Mouse (Mus musculus): ENCODE data around the gene Ppp3r2. TPM values are rescaled to one million over a fixed set of nuclear protein-coding genes. Genes with fewer than 3 reads are reported as not detected.
A peak's percentile ranks its signal among the peaks of the same experiment; 100 is the strongest.

The Ppp3r2 gene
- total RNA-seq, 2 experiments from 2014 or later, result 0.54 to 0.77 TPM

GRCm38 (mm10) chr4:49639913-49640312 is 41.9 kb downstream of the Ppp3r2 start:
- intact Hi-C loops (cut with DNase I), result no loop called here
- DNase-seq (ENCODE audit: extremely low spot score in 1 of 2, low spot score in 2 of 2), result no peak
- Histone ChIP-seq H3K4me3 (no peak overlapping the region), H3K27ac (no peak overlapping the region)
- no peak; the same call in 1 of the 2 replicates for TF ChIP-seq CTCF (IDR thresholded peaks at IDR 0.05)

GRCm38 (mm10) chr4:49637821-49638220 is 44.0 kb downstream of the Ppp3r2 start:
- TF ChIP-seq CTCF (IDR thresholded peaks at IDR 0.05), result no peak

GRCm38 (mm10) chr4:49632139-49632481 is 49.7 kb downstream of the Ppp3r2 start:
- peak overlapping the region; percentile 73 for H3K27ac ChIP-seq
- DNase-seq (ENCODE audit: extremely low spot score in 1 of 2, low spot score in 2 of 2), result no peak
- peak overlapping the region; percentile 89 for H3K4me3 ChIP-seq
- no peak for TF ChIP-seq CTCF (IDR thresholded peaks at IDR 0.05)
- intact Hi-C loops (cut with DNase I), result loop anchor here (1.0 kb wide), 1 partner anchor 111 kb away; the partner anchor contains the start of genes Mrpl50 and Zfp189

More at GRCm38 (mm10) chr4:49637821-49638220, 44.0 kb downstream of the Ppp3r2 start:
- intact Hi-C loops (cut with DNase I), result no loop called here
- no peak overlapping the region for H3K4me3 ChIP-seq
- H3K27ac ChIP-seq, result no peak overlapping the region
- DNase-seq (ENCODE audit: extremely low spot score in 1 of 2, low spot score in 2 of 2), result no peak

- intact Hi-C loops (cut with DNase I), result loop anchor here (1.0 to 2.0 kb wide), 2 partner anchors 35 to 110 kb away; partner anchors contain the start of genes Mrpl50, Tmem246 and Zfp189
- H3K4me3 ChIP-seq, result peak within 1 kb of the TSS; percentile 89
- no peak for TF ChIP-seq CTCF (IDR thresholded peaks at IDR 0.05)
- H3K27ac ChIP-seq, result peak within 1 kb of the TSS; percentile 73
- DNase-seq (ENCODE audit: extremely low spot score in 1 of 2, low spot score in 2 of 2), result peak; percentile 95 to 97
These were observed 50.3 kb downstream of the Ppp3r2 start, which contains the start of gene Rnf20 for GRCm38 (mm10) chr4:49631319-49632138. TSS of gene Rnf20 (plus strand) at chr4:49632006.

- no peak overlapping the region for H3K4me3 ChIP-seq
- DNase-seq (ENCODE audit: extremely low spot score in 1 of 2, low spot score in 2 of 2), result no peak
- intact Hi-C loops (cut with DNase I), result loop anchor here (5.0 kb wide), 2 partner anchors 857 to 937 kb away; no protein-coding TSS in a partner anchor
- no peak for TF ChIP-seq CTCF (IDR thresholded peaks at IDR 0.05)
- no peak overlapping the region for H3K27ac ChIP-seq
These were observed 52.9 kb downstream of the Ppp3r2 start for GRCm38 (mm10) chr4:49628941-49629340.

Other genes with a start within 250 kb of the Ppp3r2 start
- not detected for gene Acnat1, start 208.1 kb downstream of the Ppp3r2 start, total RNA-seq (2021)
- gene Baat, start 175.5 kb downstream of the Ppp3r2 start, total RNA-seq (2021), result under 1 TPM in 1 of 2 experiments, not detected in 1; 0.47 TPM
- 10 to 100 TPM; 29.0 to 29.5 TPM for gene Mrpl50, start 160.9 kb downstream of the Ppp3r2 start, total RNA-seq (2021)
- 10 to 100 TPM; 13.6 to 20.3 TPM for gene Zfp189, start 160.8 kb downstream of the Ppp3r2 start, total RNA-seq (2021)
- gene Aldob, start 132.5 kb downstream of the Ppp3r2 start, total RNA-seq (2021), result 1 to 10 TPM; 1.9 to 2.2 TPM
- 10 to 100 TPM; 69.1 to 70.8 TPM for gene Tmem246, start 84.1 kb downstream of the Ppp3r2 start, total RNA-seq (2021)
- gene Rnf20, start 50.0 kb downstream of the Ppp3r2 start, total RNA-seq (2021), result 10 to 100 TPM; 75.1 to 76.9 TPM
- 10 to 100 TPM; 30.0 to 32.8 TPM for gene Grin3a, start 163.7 kb upstream of the Ppp3r2 start, total RNA-seq (2021)

Measured in left cerebral cortex, adult 2 months (tissue).